Mouse (Mus musculus): ENCODE data around the gene Trpm4. TPM values are rescaled to one million over a fixed set of nuclear protein-coding genes. Genes with fewer than 3 reads are reported as not detected.

Trpm4 gene
- polyA plus RNA-seq, 1 experiment from 2014 or later = 21.9 TPM

DNA sequence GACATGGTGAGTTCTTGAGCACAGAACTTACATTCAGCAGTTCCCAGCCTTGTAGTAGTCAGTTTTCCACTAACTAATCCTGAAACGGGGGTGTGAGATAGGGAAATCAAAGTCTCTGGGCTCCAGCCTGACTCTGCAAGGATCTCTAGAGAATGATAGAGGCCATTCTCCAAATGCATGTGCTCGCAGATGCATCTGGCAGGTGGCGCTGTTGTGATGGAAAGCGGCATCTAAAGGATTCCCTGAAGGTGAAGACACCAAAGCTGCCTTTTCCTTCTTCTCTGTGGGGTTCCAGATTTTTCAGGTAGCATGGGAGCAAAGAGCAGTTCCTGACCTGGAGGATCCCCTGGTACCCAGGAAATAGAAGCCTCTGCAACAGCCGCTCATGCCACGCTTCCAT lies 33.3 kb downstream of the Trpm4 start:
- ATAC-seq = peak; percentile 52
- 8% methylated on average over 6 of the region's 6 CpGs for WGBS
- H3K27ac ChIP-seq (ENCODE audit: low read length) = no peak overlapping the region
- no peaks in the 10 kb centered on the region for H3K9me3 ChIP-seq (ENCODE audit: low read length)
- DNase-seq (ENCODE audit: low spot score) = peak; percentile 58
- no peaks in the 10 kb centered on the region for H3K36me3 ChIP-seq (ENCODE audit: insufficient read depth, low read length)
- no peaks in the 10 kb centered on the region for H3K4me1 ChIP-seq (ENCODE audit: insufficient read depth, low read depth, low read length)
- H3K9ac ChIP-seq (replicated peaks; ENCODE audit: low read depth) = no peak overlapping the region
- H3K27me3 ChIP-seq (replicated peaks; ENCODE audit: insufficient read depth, low read length) = no peaks in the 10 kb centered on the region
- H3K4me3 ChIP-seq (ENCODE audit: low read depth, low read length) = no peak overlapping the region
- peak; percentile 81 for TF ChIP-seq CTCF (IDR thresholded peaks at IDR 0.05)
- no peak for TF ChIP-seq EP300 (IDR thresholded peaks at IDR 0.05)
- no peak overlapping the region for H3K4me2 ChIP-seq (replicated peaks; ENCODE audit: low read depth, low read length)

DNA sequence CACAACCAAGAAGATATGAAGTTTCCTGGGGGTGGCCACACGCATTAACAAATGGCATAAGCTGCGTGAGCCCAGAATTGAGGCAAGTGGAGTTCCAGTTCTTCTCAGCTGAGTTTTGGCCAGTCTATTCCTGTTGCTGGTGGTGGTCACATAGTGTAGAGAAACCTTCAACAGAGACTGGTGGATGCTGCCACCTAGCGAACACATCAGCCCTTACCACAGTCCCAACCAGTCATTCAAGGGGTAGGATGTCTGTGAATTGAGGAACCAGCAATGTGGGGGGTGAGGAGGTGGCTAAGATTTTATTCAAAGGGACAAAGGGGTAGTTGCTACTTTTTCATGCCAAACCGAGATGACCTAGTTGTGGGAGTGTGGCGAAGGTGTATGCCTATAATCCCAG lies 33.8 kb downstream of the Trpm4 start:
- Histone ChIP-seq H3K9ac (replicated peaks; ENCODE audit: low read depth) (no peak overlapping the region), H3K9me3 (ENCODE audit: low read length) (no peaks in the 10 kb centered on the region), H3K4me3 (ENCODE audit: low read depth, low read length) (no peak overlapping the region), H3K27me3 (replicated peaks; ENCODE audit: insufficient read depth, low read length) (no peaks in the 10 kb centered on the region), H3K27ac (ENCODE audit: low read length) (no peak overlapping the region), H3K36me3 (ENCODE audit: insufficient read depth, low read length) (no peaks in the 10 kb centered on the region), H3K4me1 (ENCODE audit: insufficient read depth, low read depth, low read length) (no peaks in the 10 kb centered on the region), H3K4me2 (replicated peaks; ENCODE audit: low read depth, low read length) (no peak overlapping the region)
- peak; percentile 81 for DNase-seq (ENCODE audit: low spot score)
- TF ChIP-seq EP300 (IDR thresholded peaks at IDR 0.05) (no peak), CTCF (IDR thresholded peaks at IDR 0.05) (peak; percentile 87)
- WGBS = 8% methylated on average over 5 of the region's 5 CpGs
- ATAC-seq = peak; percentile 91

DNA sequence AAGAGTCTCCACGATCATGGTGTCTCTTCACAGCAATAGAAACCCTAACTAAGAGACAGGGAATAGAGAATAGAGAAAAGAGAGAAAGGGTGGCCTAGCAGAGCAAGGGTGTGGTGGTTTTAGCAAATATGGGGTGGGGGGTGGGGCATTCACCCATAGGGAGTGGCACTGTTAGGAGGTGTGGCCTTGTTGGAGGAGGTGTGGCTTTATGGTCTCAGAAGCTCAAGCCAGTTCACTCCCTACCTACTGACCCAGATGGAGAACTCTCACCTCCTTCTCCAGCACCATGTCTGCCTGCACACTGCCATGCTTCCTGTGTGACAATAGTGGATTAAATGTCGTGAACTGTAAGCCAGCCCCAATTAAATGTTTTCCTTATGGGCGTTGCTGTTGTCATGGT lies 36.0 kb downstream of the Trpm4 start:
- H3K4me3 ChIP-seq (ENCODE audit: low read depth, low read length) = no peak overlapping the region
- H3K27me3 ChIP-seq (replicated peaks; ENCODE audit: insufficient read depth, low read length) = no peaks in the 10 kb centered on the region
- TF ChIP-seq EP300 (IDR thresholded peaks at IDR 0.05) = no peak
- TF ChIP-seq CTCF (IDR thresholded peaks at IDR 0.05) = no peak
- no peak for ATAC-seq
- H3K9me3 ChIP-seq (ENCODE audit: low read length) = no peaks in the 10 kb centered on the region
- no peak overlapping the region for H3K27ac ChIP-seq (ENCODE audit: low read length)
- no peak overlapping the region for H3K4me2 ChIP-seq (replicated peaks; ENCODE audit: low read depth, low read length)
- no peaks in the 10 kb centered on the region for H3K36me3 ChIP-seq (ENCODE audit: insufficient read depth, low read length)
- no peak for DNase-seq (ENCODE audit: low spot score)
- 63% methylated on average over 3 of the region's 3 CpGs for WGBS
- H3K9ac ChIP-seq (replicated peaks; ENCODE audit: low read depth) = no peak overlapping the region
- no peaks in the 10 kb centered on the region for H3K4me1 ChIP-seq (ENCODE audit: insufficient read depth, low read depth, low read length)

DNA sequence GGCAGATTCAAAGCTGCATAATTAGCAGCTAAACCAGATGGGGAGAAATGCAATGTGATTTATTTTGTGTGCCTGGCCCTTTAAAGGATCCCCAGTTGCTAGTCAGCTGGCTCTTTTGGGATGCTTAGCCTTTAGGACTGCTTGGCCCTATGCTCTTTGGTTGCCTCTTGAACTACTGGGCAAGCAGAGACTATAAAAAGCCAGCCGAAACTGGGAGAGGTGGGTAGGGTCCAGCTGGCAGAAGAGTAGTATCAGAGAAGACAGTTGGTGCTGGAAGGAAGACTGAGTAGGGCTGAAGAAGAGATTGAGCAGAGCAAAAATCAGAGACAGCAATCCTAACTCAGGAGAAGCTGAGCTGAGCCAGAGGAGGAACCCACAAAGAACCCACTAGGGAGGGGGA lies 37.0 kb downstream of the Trpm4 start:
- no peak overlapping the region for H3K27ac ChIP-seq (ENCODE audit: low read length)
- no peak for TF ChIP-seq EP300 (IDR thresholded peaks at IDR 0.05)
- TF ChIP-seq CTCF (IDR thresholded peaks at IDR 0.05) = no peak
- no peak for ATAC-seq
- H3K4me1 ChIP-seq (ENCODE audit: insufficient read depth, low read depth, low read length) = no peaks in the 10 kb centered on the region
- H3K9ac ChIP-seq (replicated peaks; ENCODE audit: low read depth) = no peak overlapping the region
- H3K36me3 ChIP-seq (ENCODE audit: insufficient read depth, low read length) = no peaks in the 10 kb centered on the region
- H3K4me2 ChIP-seq (replicated peaks; ENCODE audit: low read depth, low read length) = no peak overlapping the region
- no peak for DNase-seq (ENCODE audit: low spot score)
- 79% methylated on average over 1 of the region's 1 CpGs for WGBS
- no peaks in the 10 kb centered on the region for H3K9me3 ChIP-seq (ENCODE audit: low read length)
- no peak overlapping the region for H3K4me3 ChIP-seq (ENCODE audit: low read depth, low read length)
- no peaks in the 10 kb centered on the region for H3K27me3 ChIP-seq (replicated peaks; ENCODE audit: insufficient read depth, low read length)

DNA sequence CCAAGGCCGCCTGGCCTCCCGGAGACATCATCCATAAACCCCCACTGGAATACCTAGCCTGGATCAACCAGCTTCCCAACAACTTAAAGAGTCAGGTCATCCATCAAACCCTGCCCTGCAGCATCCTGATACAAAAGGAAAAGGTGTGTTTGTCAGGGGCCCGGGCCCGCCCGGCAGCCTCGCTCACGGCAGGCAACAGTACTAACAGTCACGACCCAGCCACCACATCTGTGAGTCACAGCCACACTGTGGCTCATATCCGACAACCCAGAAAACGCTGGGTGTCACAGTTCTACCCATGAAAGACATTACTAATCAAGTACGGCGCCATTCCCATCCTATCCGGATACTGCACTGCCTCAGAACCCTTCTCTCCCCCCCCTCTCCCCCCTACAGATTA lies 47.1 kb downstream of the Trpm4 start:
- Histone ChIP-seq H3K4me2 (replicated peaks; ENCODE audit: low read depth, low read length) (no peak overlapping the region), H3K4me3 (ENCODE audit: low read depth, low read length) (no peak overlapping the region), H3K9me3 (ENCODE audit: low read length) (no peaks in the 10 kb centered on the region), H3K27ac (ENCODE audit: low read length) (no peak overlapping the region), H3K27me3 (replicated peaks; ENCODE audit: insufficient read depth, low read length) (no peaks in the 10 kb centered on the region), H3K4me1 (ENCODE audit: insufficient read depth, low read depth, low read length) (no peaks in the 10 kb centered on the region), H3K9ac (replicated peaks; ENCODE audit: low read depth) (no peak overlapping the region), H3K36me3 (ENCODE audit: insufficient read depth, low read length) (no peaks in the 10 kb centered on the region)
- TF ChIP-seq EP300 (IDR thresholded peaks at IDR 0.05) (no peak), CTCF (IDR thresholded peaks at IDR 0.05) (no peak)
- ATAC-seq (no peak), DNase-seq (ENCODE audit: low spot score) (no peak)
- WGBS = 57% methylated on average over 13 of the region's 13 CpGs

DNA sequence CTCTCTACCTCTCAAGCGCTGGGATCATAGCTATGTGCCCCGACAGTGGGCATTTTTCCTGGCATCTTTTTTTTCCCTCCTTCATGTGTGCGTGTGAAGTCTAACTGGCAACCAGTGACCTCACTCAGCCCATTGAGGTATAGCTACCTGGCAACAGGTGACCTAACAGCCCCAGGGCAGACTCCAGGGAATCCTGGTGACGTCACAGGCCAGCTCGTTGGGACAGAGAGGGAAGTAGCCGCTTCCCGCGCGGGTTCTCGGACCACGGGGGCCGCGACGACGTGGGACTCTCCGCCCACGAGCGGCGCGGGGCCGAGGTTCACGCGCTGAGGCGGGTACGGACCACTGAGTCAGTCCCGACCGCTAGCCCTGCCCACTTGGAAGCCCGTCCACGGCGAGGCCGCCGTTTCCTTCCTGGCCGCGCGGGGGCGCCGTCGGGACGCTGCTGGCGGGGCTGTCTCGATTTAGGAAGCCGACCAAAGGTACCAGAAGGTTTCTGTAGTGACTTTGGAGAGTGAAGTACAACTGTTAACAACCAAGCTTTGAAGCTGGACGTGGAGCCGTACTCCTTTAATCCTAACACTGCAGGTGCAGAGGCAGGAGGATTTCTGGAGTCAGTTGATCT lies 56.3 kb downstream of the Trpm4 start, which contains the start of gene Slc6a21:
Slc6a21 (plus strand) TSS at position 378 of the 625 bp plus-strand sequence.
- H3K4me2 ChIP-seq (replicated peaks; ENCODE audit: low read depth, low read length) = peak within 1 kb of the TSS; percentile 81
- H3K27ac ChIP-seq (ENCODE audit: low read length) = no peak within 1 kb of the TSS
- TF ChIP-seq CTCF (IDR thresholded peaks at IDR 0.05) (peak; percentile 93), EP300 (IDR thresholded peaks at IDR 0.05) (no peak)
- DNase-seq (ENCODE audit: low spot score) = peak; percentile 84
- no peak within 1 kb of the TSS for H3K9ac ChIP-seq (replicated peaks; ENCODE audit: low read depth)
- peak; percentile 91 for ATAC-seq
- no peaks in the 10 kb centered on the region for H3K9me3 ChIP-seq (ENCODE audit: low read length)
- no peaks in the 10 kb centered on the region for H3K36me3 ChIP-seq (ENCODE audit: insufficient read depth, low read length)
- peak within 1 kb of the TSS; percentile 47 for H3K4me3 ChIP-seq (ENCODE audit: low read depth, low read length)
- no peaks in the 10 kb centered on the region for H3K27me3 ChIP-seq (replicated peaks; ENCODE audit: insufficient read depth, low read length)
- WGBS = 6% methylated on average over 44 of the region's 44 CpGs
- H3K4me1 ChIP-seq (ENCODE audit: insufficient read depth, low read depth, low read length) = no peaks in the 10 kb centered on the region

DNA sequence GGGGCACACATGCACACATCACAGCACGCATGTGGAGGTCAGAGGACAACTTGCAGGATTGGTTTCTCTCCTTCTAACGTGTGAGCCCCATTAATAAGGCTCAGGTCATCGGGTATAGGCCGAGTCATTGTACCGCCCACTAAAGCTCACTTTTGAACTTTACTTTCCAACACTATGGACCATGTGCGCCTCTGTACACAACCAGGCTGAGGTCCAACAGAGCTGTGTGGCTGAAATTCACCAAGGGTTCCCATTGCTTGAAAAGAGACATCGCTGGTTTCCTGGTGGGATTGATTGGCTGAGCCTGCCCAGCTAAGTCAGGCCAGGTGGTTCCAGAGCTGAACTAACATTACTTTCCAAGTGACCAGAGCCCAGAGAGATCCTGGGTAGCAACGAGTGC lies 59.9 kb downstream of the Trpm4 start:
- no peak overlapping the region for H3K9ac ChIP-seq (replicated peaks; ENCODE audit: low read depth)
- DNase-seq (ENCODE audit: low spot score) = no peak

More for the DNA sequence above, 59.9 kb downstream of the Trpm4 start:
- TF ChIP-seq CTCF (IDR thresholded peaks at IDR 0.05) (no peak), EP300 (IDR thresholded peaks at IDR 0.05) (no peak)
- Histone ChIP-seq H3K9me3 (ENCODE audit: low read length) (no peaks in the 10 kb centered on the region), H3K27ac (ENCODE audit: low read length) (no peak overlapping the region), H3K4me3 (ENCODE audit: low read depth, low read length) (no peak overlapping the region), H3K27me3 (replicated peaks; ENCODE audit: insufficient read depth, low read length) (no peaks in the 10 kb centered on the region), H3K36me3 (ENCODE audit: insufficient read depth, low read length) (no peaks in the 10 kb centered on the region), H3K4me1 (ENCODE audit: insufficient read depth, low read depth, low read length) (no peaks in the 10 kb centered on the region), H3K4me2 (replicated peaks; ENCODE audit: low read depth, low read length) (no peak overlapping the region)
- WGBS = 87% methylated on average over 8 of the region's 8 CpGs
- no peak for ATAC-seq

Measured in lung, postnatal 0 days (tissue).